Mouse (Mus musculus): ENCODE measurements around the gene Mcm9. TPM values are rescaled to one million over a fixed set of nuclear protein-coding genes. Genes with fewer than 3 reads are reported as not detected.

Gene Mcm9
- polyA plus RNA-seq (2015; fragmentation: Illumina TruSeq; extraction: RNeasy Lipid Tissue Mini Kit (QIAGEN cat#74804); ENCODE audit: low read depth, low replicate concordance) = 4.4 TPM

GRCm38 (mm10) chr10:53630339-53630738 is at the start of gene Mcm9:
Gene Mcm9, minus strand, starts transcription at chr10:53630439.

GRCm38 (mm10) chr10:53596677-53597120 is 33.5 kb downstream of the Mcm9 start, which contains the start of gene Asf1a:
Gene Asf1a, plus strand, starts transcription at chr10:53596757.

Other genes starting within 250 kb of the Mcm9 start
- gene Asf1a, start 33.7 kb downstream of the Mcm9 start, polyA plus RNA-seq (2015; fragmentation: Illumina TruSeq; extraction: RNeasy Lipid Tissue Mini Kit (QIAGEN cat#74804); ENCODE audit: low read depth, low replicate concordance) = 20.7 TPM
- 16.9 TPM for gene Fam184a, start 120.7 kb upstream of the Mcm9 start, polyA plus RNA-seq (2015; fragmentation: Illumina TruSeq; extraction: RNeasy Lipid Tissue Mini Kit (QIAGEN cat#74804); ENCODE audit: low read depth, low replicate concordance)